Mouse (Mus musculus): Measurements from ENCODE around the gene Secisbp2l.

Secisbp2l gene

DNA sequence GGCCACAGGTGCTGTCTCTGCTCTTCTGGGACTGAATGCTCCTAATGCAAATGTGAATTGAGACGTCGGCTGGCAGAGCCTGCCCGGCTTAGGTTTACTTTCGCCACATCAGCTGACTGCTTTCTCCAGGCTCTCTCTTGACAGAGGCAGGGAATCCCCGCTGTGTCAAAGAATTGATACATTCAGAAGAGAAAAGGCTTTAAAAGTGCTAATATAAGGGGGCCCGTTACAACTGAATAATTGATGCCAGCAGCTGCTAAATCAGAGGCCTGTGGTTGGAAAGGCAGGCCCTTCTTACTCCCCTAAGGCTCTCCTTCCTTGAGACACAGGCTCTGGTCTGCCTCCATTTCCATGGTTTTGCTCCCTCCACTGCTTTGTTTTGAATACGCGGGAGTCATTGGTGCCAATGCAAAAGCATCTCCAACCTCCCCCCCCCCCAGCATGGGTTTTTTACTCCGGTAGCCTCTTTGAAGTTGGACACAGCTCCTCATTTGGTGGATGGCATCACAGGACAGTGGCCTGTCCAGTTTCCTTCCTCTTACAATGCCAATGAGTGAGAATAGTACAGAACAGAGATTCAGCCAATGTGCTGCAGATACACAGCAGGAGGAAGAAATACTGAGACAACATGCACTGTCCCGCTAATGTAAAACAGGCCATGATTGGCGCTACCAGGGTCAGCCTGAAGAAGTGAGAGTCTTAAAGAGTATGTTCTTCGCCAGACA, 77.6 kb downstream of the Secisbp2l start:
- DNase-seq (ENCODE audit: low spot score in 2 of 2): no peak

DNA sequence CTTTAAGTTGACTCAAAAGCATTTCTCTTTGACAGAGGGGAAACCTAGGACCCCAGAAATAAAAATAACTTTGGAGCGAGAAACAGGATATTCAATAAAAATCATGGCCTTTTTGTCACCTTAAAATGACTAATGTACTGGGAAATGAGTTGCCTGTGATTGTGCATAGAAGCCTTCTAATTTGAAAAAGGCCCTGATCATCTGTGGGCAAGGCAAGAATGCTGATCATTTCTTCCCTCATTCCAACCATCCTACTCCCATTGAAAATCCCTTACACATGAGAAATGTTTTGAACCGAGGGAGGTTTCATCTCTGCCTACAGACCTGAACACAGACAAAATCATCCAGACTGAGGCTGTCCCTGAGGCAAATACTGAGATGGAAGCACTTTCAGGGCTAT, 79.8 kb downstream of the Secisbp2l start:
- DNase-seq (ENCODE audit: low spot score in 2 of 2): no peak

- no peak for DNase-seq (ENCODE audit: low spot score in 2 of 2)
Measured at GRCm38 (mm10) chr2:125701606-125702005, 81.1 kb downstream of the Secisbp2l start.

DNA sequence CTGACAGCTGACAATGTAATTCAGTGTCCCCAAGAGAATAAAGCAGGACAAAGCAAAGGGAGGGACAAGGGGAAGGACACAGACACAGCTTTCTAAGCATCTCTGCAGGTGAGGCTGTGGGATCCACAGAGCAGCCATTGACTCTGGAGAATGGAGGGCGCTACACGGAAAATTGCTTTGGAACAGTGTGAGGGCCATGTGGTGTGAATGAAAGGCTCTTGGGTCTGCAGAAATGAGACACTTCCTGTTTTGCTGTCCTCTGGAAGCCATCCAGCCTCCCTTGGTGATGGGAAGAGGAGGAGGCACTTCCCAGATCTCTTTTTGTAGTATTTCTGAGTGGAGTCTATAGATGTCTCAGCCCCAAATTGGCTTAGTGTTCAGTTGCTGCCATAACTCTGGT, 86.5 kb downstream of the Secisbp2l start:
- no peak for DNase-seq (ENCODE audit: low spot score in 2 of 2)

DNA sequence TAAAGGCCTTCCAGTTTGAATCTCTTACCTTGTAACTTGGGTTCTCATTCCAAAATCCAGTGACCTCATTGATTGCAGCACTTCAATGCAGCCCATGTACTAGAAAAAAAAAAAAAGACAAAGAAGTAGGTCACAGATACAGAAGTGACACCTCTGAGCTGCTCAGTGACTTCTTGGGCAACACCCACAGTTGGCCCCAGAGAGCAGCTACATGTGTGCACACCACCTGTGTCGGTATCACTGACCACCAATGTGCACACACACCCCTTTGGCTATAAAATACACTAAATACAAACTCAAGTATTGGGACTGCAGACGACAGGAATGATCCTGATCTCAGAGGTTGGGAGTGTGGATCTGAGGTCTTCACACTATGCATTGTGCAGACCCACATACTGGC, 87.9 kb downstream of the Secisbp2l start:
- DNase-seq (ENCODE audit: low spot score in 2 of 2): no peak

- no peak for DNase-seq (ENCODE audit: low spot score in 2 of 2)
Measured at GRCm38 (mm10) chr2:125692010-125692409, 90.7 kb downstream of the Secisbp2l start.
